Mouse (Mus musculus) heart, embryonic 14.5 days (tissue): ENCODE data around the gene Gimap7. TPM values are rescaled to one million over a fixed set of nuclear protein-coding genes. Genes with fewer than 3 reads are reported as not detected.
"Not testable (repeated sequence)": the region's sequence is repeated elsewhere in the genome, so short reads cannot be mapped to it uniquely, and the experiment has no call there.

Source experiments
- ATAC-seq: fragments of 200-750 bp; cut with Nextera tagmentation; 2 replicates; pipeline ENCODE4 v1.8.0; 2017; ENCODE audit warnings: low read depth, moderate TSS enrichment; ENCODE audit not compliant: insufficient number of reproducible peaks, insufficient read depth, low FRiP score
- H3K27ac ChIP-seq, 2 experiments: fragments of 200-500 bp in 1 of 2; fragments of 300-500 bp in 1 of 2; sonication (generic) in 1 of 2; replicated peaks in 1 of 2; 2 replicates each; pipeline ENCODE4 v1.5.1; 2012 to 2014; ENCODE audit warnings: low read depth in 2 of 2, low read length in 2 of 2, control low read depth in 1 of 2, mild to moderate bottlenecking in 1 of 2, mixed read lengths in 1 of 2; ENCODE audit not compliant: control insufficient read depth in 1 of 2, insufficient read depth in 1 of 2
- H3K27me3 ChIP-seq: fragments of 300-500 bp; sonication (generic); 2 replicates; pipeline ENCODE4 v1.6.1; 2014; ENCODE audit warnings: mild to moderate bottlenecking, low read length, control low read depth; ENCODE audit not compliant: control insufficient read depth, insufficient read depth
- H3K36me3 ChIP-seq: fragments of 300-500 bp; sonication (generic); 2 replicates; pipeline ENCODE4 v1.6.1; 2014; ENCODE audit warnings: mild to moderate bottlenecking, control low read depth, low read length, mixed read lengths; ENCODE audit not compliant: control insufficient read depth, insufficient read depth
- H3K4me1 ChIP-seq, 2 experiments: fragments of 200-500 bp in 1 of 2; fragments of 300-500 bp in 1 of 2; sonication (generic) in 1 of 2; 2 replicates each; pipeline ENCODE4 v1.6.1; 2012 to 2014; ENCODE audit warnings: low read length in 2 of 2, control low read depth in 1 of 2, mixed read lengths in 1 of 2; ENCODE audit not compliant: control insufficient read depth in 2 of 2, insufficient read depth in 2 of 2
- H3K4me2 ChIP-seq: fragments of 300-500 bp; sonication (generic); 2 replicates; pipeline ENCODE4 v1.6.1; 2014; ENCODE audit warnings: mild to moderate bottlenecking, low read length
- H3K4me3 ChIP-seq, 2 experiments: fragments of 200-500 bp in 1 of 2; fragments of 300-500 bp in 1 of 2; sonication (generic) in 1 of 2; 2 replicates each; pipeline ENCODE4 v1.5.1; 2012 to 2014; ENCODE audit warnings: low read length in 2 of 2, mild to moderate bottlenecking in 2 of 2, control low read depth in 1 of 2, low read depth in 1 of 2, moderate library complexity in 1 of 2; ENCODE audit not compliant: control insufficient read depth in 1 of 2, insufficient read depth in 1 of 2
- H3K9ac ChIP-seq: fragments of 300-500 bp; sonication (generic); 2 replicates; pipeline ENCODE4 v1.6.1; 2014; ENCODE audit warnings: mild to moderate bottlenecking, low read length
- H3K9me3 ChIP-seq: fragments of 300-500 bp; sonication (generic); 2 replicates; pipeline ENCODE4 v1.6.1; 2016; ENCODE audit warnings: low read length, control low read depth; ENCODE audit not compliant: control insufficient read depth
- WGBS: fragments of 180-500 bp; shearing (Covaris S2); extraction: QIAGEN DNeasy Blood & Tissue Kit; methylation state at CpG from one replicate; pipeline ENCODE4 v1.1.7; 2014; 5-methylcytosine and 5-hydroxymethylcytosine counted together
- polyA plus RNA-seq: library from polyadenylated mRNA; unstranded; fragments of >200 nt; fragmentation: Nextera tagmentation; extraction: Ambion mirVana; gene quantifications from 2 replicates; pipeline ENCODE4 v1.2.1, GENCODE M21; 2014

The Gimap7 gene
- polyA plus RNA-seq, 1 experiment from 2014 or later, result not detected

GRCm38 (mm10) chr6:48677492-48678345 lies 40.7 kb upstream of the Gimap7 start:
- no peak for ATAC-seq

GRCm38 (mm10) chr6:48678391-48678790 lies 40.0 kb upstream of the Gimap7 start:
- 71% methylated on average over 4 of the region's 4 CpGs for WGBS
- no peaks in the 10 kb centered on the region; a peak in 1 of 4 replicates for H3K4me1 ChIP-seq
- no peak for ATAC-seq
- no peak overlapping the region for H3K9ac ChIP-seq
- H3K4me2 ChIP-seq, result no peak overlapping the region
- H3K36me3 ChIP-seq, result no peaks in the 10 kb centered on the region; the same call in 1 of the 2 replicates
- no peaks in the 10 kb centered on the region for H3K9me3 ChIP-seq
- no peak overlapping the region for H3K27ac ChIP-seq
- no peaks in the 10 kb centered on the region for H3K27me3 ChIP-seq
- H3K4me3 ChIP-seq, result no peak overlapping the region

More at GRCm38 (mm10) chr6:48677492-48678345, 40.7 kb upstream of the Gimap7 start:
- Histone ChIP-seq H3K9me3 (no peaks in the 10 kb centered on the region), H3K27me3 (no peaks in the 10 kb centered on the region), H3K9ac (no peak overlapping the region), H3K36me3 (no peaks in the 10 kb centered on the region; the same call in 1 of the 2 replicates), H3K4me1 (no peaks in the 10 kb centered on the region; a peak in 1 of 4 replicates), H3K4me3 (no peak overlapping the region), H3K27ac (no peak overlapping the region), H3K4me2 (peak overlapping the region; percentile 54; the same call in 1 of the 2 replicates)
- WGBS, result 88% methylated on average over 17 of the region's 17 CpGs

- Histone ChIP-seq H3K27me3 (no peaks in the 10 kb centered on the region), H3K9me3 (no peaks in the 10 kb centered on the region), H3K27ac (no peak overlapping the region), H3K9ac (no peak overlapping the region), H3K36me3 (no peaks in the 10 kb centered on the region; the same call in 1 of the 2 replicates), H3K4me2 (no peak overlapping the region), H3K4me3 (no peak overlapping the region), H3K4me1 (no peaks in the 10 kb centered on the region; a peak in 1 of 4 replicates)
- WGBS, result 74% methylated on average over 6 of the region's 6 CpGs
- no peak for ATAC-seq
Observed at GRCm38 (mm10) chr6:48679701-48680100, 38.7 kb upstream of the Gimap7 start.

GRCm38 (mm10) chr6:48680421-48680820 lies 38.0 kb upstream of the Gimap7 start:
- no peak for ATAC-seq
- Histone ChIP-seq H3K36me3 (no peaks in the 10 kb centered on the region; the same call in 1 of the 2 replicates), H3K9ac (no peak overlapping the region), H3K27ac (no peak overlapping the region), H3K4me2 (no peak overlapping the region), H3K4me1 (no peaks in the 10 kb centered on the region; a peak in 1 of 4 replicates), H3K27me3 (no peaks in the 10 kb centered on the region), H3K4me3 (no peak overlapping the region), H3K9me3 (no peaks in the 10 kb centered on the region)
- WGBS, result 70% methylated on average over 5 of the region's 5 CpGs

GRCm38 (mm10) chr6:48681472-48682090 lies 36.8 kb upstream of the Gimap7 start:
- peaks cover 0 to 2% of the 10 kb centered on the region in 2 experiments; a peak in 1 of 4 replicates for H3K4me1 ChIP-seq
- 50% methylated on average over 3 of the region's 3 CpGs for WGBS
- no peaks in the 10 kb centered on the region for H3K9me3 ChIP-seq
- ATAC-seq, result no peak
- H3K36me3 ChIP-seq, result no peaks in the 10 kb centered on the region; the same call in 1 of the 2 replicates
- H3K27ac ChIP-seq, result 0 out of 4 replicates have a peak overlapping the region, but pooled peaks of 1 of the 2 experiments have one; percentile 19
- no peak overlapping the region for H3K4me3 ChIP-seq
- no peak overlapping the region for H3K4me2 ChIP-seq
- H3K9ac ChIP-seq, result no peak overlapping the region
- H3K27me3 ChIP-seq, result no peaks in the 10 kb centered on the region

- H3K9me3 ChIP-seq, result no peaks in the 10 kb centered on the region
- H3K4me2 ChIP-seq, result no peak overlapping the region
- 68% methylated on average over 4 of the region's 4 CpGs for WGBS
- peaks cover 0 to 2% of the 10 kb centered on the region in 2 experiments; a peak in 1 of 4 replicates for H3K4me1 ChIP-seq
- no peak for ATAC-seq
- no peak overlapping the region for H3K9ac ChIP-seq
- no peaks in the 10 kb centered on the region; the same call in 1 of the 2 replicates for H3K36me3 ChIP-seq
- H3K27ac ChIP-seq, result 0 out of 4 replicates have a peak overlapping the region, but pooled peaks of 1 of the 2 experiments have one; percentile 19
- no peaks in the 10 kb centered on the region for H3K27me3 ChIP-seq
- H3K4me3 ChIP-seq, result no peak overlapping the region
Observed at GRCm38 (mm10) chr6:48682271-48682670, 36.1 kb upstream of the Gimap7 start.

- not testable (repeated sequence) for H3K4me1 ChIP-seq, ATAC-seq, H3K27me3 ChIP-seq, H3K27ac ChIP-seq, H3K9ac ChIP-seq, H3K36me3 ChIP-seq, H3K4me3 ChIP-seq, H3K4me2 ChIP-seq, H3K9me3 ChIP-seq
- WGBS, result 92% methylated on average over 3 of the region's 4 CpGs
Observed at GRCm38 (mm10) chr6:48683263-48683821, 35.1 kb upstream of the Gimap7 start.
